Mouse (Mus musculus) heart, adult 18-20 months (tissue): ENCODE data around the gene Fam136a. TPM values are rescaled to one million over a fixed set of nuclear protein-coding genes. Genes with fewer than 3 reads are reported as not detected.
"Not testable (repeated sequence)": the region's sequence is repeated elsewhere in the genome, so short reads cannot be mapped to it uniquely, and the experiment has no call there.

Experiments used
- DNase-seq, 2 experiments: peaks; one replicate each; pipeline ENCODE4 v3.0.0; 2021 to 2022; ENCODE audit warnings: mixed read lengths in 1 of 2
- total RNA-seq, 2 experiments: library from RNA; stranded (reverse); gene quantifications; 2 replicates each; pipeline ENCODE4 v1.2.3; 2021

The Fam136a gene
- total RNA-seq, 2 experiments from 2014 or later: 28.6 to 28.7 TPM

- peak; percentile 62 to 65 for DNase-seq
Measured at GRCm38 (mm10) chr6:86366125-86366852, 843 bp downstream of the Fam136a start.

DNA sequence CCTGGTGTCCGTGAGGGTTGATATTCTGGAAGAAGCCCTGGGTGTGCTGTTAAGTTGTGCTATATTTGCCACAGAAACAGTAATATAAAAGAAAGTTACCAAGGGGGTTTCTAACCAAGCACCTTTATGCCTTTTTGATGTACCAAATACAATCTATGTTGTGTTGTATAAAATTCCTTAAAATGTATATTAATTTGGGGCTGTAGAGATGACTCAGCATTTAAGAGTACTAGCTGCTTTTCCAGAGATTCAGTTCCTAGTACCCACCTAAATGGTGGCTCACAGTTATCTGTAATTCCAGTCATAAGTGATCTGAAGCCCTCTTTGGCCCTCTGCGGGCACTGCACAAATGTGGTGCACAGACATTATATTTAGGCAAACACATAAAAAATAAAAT is 1.4 kb downstream of the Fam136a start:
- no peak for DNase-seq

DNA sequence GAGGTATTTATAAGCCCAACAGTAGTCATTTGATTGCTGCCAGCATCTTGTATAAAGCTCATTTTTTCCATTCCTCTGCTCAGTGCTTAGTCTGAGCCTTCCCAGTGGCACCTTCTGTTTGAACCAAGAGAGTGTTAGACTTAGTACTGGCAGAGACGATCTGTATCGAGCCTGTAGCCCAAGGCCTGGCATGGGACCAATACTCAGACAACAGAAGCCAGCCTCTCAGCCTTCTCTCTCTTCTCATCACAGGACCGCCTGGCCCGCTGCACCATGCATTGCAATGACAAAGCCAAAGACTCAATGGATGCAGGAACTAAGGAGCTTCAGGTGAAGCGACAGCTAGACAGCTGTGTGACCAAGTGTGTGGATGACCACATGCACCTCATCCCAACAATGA is 3.0 kb downstream of the Fam136a start:
- no peak for DNase-seq

- no peak for DNase-seq
Measured at GRCm38 (mm10) chr6:86370093-86370713, 4.8 kb downstream of the Fam136a start.

GRCm38 (mm10) chr6:86370764-86371339 is 5.4 kb downstream of the Fam136a start, which contains the start of gene Snrpg:
Gene Snrpg (plus strand): TSS chr6:86371304.
- DNase-seq: no peak

DNA sequence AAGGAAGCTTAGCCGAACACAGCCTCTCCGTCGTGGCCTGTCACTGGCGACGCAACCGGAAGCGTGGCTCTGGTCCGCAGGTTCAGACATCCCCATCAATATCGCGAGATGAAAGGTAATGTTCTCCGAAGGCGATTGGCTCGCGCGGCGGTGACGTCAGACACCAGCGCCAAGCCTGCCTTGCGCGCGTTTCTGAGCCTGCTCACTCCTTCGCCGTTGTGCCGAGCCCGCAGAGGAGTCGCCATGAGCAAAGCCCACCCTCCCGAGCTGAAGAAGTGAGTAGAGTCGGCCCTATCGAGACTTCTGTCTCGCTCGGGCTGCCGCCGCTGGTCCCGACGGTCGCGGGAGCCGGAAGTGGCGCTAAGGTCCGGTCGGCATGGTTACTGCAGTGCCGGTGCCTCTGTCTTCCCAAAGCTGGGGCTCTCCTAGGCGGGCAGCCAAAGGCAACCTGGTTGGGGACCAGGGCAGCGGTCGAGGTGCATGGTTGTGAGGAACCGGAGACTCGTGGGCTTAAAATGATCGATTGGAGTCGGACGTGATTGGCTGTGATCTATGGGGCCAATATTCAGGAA is 6.0 kb downstream of the Fam136a start:
- peak; percentile 97 for DNase-seq

GRCm38 (mm10) chr6:86371950-86372516 is 6.6 kb downstream of the Fam136a start:
- no peak for DNase-seq

DNA sequence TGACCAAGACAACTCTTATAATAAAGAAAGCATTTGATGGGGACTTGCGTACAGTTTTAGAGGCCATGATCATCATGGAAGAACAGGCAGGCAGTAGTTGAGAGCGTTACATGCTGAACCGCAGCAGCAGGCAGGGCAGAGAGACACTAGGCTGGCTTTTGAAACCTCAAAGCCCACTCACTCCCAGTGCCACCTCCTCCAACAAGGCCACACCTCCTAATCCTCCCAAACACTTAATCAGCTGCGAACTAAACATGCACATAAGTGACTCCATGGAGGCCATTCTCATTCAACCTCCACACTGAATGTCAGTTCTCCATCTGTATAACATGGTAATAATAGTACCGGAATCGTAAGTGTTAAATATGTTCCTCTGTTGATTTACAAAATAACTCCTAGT is 8.1 kb downstream of the Fam136a start:
- no peak for DNase-seq

- no peak for DNase-seq
Measured at GRCm38 (mm10) chr6:86378341-86378740, 12.9 kb downstream of the Fam136a start.

DNA sequence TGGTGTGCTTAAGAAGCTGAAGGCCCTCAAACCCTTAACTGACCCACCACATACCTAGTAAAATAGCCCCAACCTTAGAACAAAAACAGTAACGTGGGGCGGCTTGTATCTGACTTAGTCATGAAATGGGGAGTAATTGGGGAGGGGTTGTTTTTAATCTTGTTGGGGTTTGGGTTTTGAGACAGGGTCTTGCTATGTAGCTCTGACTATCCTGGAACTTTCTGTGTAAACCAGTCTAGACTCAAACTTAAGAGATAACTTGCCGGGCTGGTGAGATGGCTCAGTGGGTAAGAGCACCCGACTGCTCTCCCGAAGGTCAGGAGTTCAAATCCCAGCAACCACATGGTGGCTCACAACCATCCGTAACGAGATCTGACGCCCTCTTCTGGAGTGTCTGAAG is 14.7 kb downstream of the Fam136a start:
- not testable (repeated sequence) for DNase-seq

DNA sequence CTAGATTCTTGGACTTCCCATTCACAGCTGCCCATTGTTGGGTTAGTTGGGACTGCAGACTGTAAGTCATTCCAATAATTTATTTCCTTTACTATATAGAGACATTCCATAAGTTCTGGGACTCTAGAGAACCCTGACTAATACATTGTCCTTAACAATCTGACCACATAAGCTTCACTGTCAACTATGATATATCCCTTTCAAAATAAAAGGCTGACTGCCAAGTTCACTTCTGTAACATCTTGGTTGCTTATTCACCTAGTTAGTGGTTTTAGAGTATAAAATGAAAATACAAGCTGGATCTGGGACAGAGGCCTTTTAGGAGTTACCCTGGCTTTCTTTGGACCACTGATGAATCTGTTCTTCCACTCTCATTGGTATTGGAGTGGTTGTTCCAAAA is 17.1 kb downstream of the Fam136a start:
- DNase-seq: no peak

DNA sequence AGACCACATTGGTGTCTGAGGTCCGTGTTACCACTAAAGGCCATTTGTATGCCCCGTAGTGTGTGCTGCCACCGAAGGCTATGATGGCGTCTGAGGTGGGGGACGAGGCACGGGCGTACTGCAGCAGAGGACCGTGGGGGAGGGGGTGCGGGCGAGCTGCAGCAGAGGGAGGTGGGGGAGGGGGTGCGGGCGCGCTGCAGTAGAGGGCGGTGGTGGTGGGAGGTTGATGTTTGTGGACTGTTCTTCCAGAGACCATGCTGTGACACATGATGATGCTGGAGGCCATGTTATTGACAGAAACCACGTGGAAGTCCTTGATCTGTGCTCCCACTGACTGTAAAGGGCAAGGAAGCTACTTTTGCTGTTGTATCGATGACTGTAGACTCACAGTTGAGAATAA is 17.9 kb downstream of the Fam136a start:
- no peak for DNase-seq

- no peak for DNase-seq
Measured at GRCm38 (mm10) chr6:86384692-86385091, 19.2 kb downstream of the Fam136a start.

GRCm38 (mm10) chr6:86385362-86386104 is 20.1 kb downstream of the Fam136a start:
- no peak for DNase-seq

GRCm38 (mm10) chr6:86387313-86387712 is 21.9 kb downstream of the Fam136a start:
- no peak for DNase-seq

GRCm38 (mm10) chr6:86388461-86388860 is 23.0 kb downstream of the Fam136a start:
- DNase-seq: no peak

GRCm38 (mm10) chr6:86391326-86391725 is 25.9 kb downstream of the Fam136a start:
- DNase-seq: no peak

DNA sequence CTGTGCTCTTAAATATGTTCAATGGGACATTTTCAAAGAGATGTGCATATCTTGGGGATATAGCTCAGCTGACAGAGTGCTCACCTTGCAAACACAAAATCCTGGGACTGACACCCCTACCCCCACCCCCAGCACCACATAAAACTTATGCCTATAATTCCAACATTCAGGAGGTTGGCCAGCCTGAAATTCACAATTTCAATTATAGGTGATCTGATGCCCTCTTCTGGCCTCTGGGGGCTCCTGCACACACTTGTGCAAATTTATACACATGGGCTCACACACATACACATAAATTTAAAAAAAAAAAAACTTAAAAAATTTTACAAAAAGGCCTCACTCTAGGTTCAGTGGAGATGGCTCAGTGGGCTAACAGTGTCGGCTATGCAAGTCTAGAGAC is 27.7 kb downstream of the Fam136a start:
- no peak for DNase-seq

GRCm38 (mm10) chr6:86394078-86394720 is 28.8 kb downstream of the Fam136a start:
- DNase-seq: no peak

DNA sequence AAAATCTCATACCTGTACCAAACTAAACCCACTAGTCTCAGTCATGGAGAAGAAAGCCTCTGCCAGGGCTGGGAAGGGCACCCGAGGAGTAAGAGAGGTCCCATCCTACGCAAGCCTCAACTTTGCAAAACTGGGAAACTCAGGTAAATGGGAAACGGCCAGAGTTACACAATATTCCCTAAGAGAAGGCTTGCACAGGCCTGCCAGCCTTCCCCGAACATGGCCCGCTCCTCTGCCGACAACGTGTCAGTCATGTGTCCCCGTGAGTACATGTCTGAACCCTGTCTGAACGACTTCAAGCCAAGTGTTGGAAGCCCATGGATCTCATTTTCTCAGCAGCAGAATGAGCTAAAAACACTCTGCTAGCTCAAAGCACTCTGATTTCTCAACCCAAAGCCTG is 29.6 kb downstream of the Fam136a start:
- DNase-seq: no peak

DNA sequence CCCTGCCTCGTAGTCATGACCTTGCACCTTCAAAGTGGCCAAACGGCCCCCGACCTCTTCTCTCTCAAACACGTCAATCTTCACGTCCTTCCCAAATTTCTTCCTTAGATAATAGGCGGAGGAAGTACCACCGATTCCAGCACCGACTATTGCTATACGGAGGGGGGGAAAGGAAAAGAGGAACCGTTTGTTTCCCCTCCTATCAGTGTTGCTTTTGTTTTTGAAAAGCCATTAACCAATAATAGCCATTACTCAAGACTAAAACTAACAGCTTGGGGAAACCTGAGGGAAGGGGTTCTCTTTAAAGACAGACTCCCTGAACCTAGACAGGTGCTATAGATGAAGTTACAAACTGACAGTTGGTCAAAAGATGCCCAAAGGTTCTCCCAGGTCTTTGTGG is 30.5 kb downstream of the Fam136a start:
- DNase-seq: no peak
